Mouse (Mus musculus) CD4-positive, CD25-positive, alpha-beta regulatory T cell (primary cell): ENCODE measurements around the gene Impg1. TPM values are rescaled to one million over a fixed set of nuclear protein-coding genes. Genes with fewer than 3 reads are reported as not detected.

Experiments used
- polyA plus RNA-seq: library from polyadenylated mRNA; unstranded; fragments of 100-300 nt; shearing (Covaris generic); gene quantifications from one replicate; pipeline ENCODE4 v1.2.1, GENCODE M21; 2017

The Impg1 gene
- polyA plus RNA-seq = 0.51 TPM

DNA sequence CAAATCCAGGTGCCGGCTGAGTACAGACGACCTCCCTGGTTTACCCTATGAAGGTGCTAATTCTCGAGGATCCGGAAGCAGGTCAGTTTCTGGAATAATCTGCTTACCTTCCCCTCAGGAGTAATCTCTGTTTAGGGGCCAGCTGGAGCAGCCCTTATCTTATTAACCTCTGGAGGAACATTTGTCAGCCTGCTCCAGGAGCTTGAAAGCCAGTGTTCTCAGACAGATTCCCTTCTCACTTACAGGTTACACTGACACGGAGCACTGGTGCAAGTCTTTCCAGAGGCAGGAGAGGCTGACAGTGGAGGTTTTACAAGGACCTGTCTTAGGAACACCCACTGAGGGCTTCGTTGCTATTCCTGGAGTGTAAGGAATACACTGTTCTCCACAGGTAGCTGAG is at the start of gene Impg1:
Gene Impg1, minus strand, starts transcription at position 101 of the 400 bp plus-strand sequence.

